Mouse (Mus musculus) heart, postnatal 0 days (tissue): ENCODE results near the gene Tacr2. TPM values are rescaled to one million over a fixed set of nuclear protein-coding genes. Genes with fewer than 3 reads are reported as not detected.

Experiments used
- ATAC-seq: fragments of 200-750 bp; cut with Nextera tagmentation; 2 replicates; pipeline ENCODE4 v1.8.0; 2017; ENCODE audit warnings: low read depth, moderate number of reproducible peaks, moderate library complexity; ENCODE audit not compliant: insufficient read depth
- DNase-seq: peaks from one replicate; pipeline ENCODE4 v3.0.0-alpha.2; 2016; ENCODE audit warnings: low spot score
- H3K27ac ChIP-seq: fragments of 300-500 bp; sonication (generic); 2 replicates; pipeline ENCODE4 v1.5.1; 2014; ENCODE audit warnings: low read depth, mild to moderate bottlenecking
- H3K27me3 ChIP-seq: fragments of 300-500 bp; sonication (generic); 2 replicates; pipeline ENCODE4 v1.6.1; 2014; ENCODE audit warnings: low read length, mixed read lengths; ENCODE audit not compliant: control insufficient read depth, insufficient read depth
- H3K36me3 ChIP-seq: fragments of 300-500 bp; sonication (generic); replicated peaks from 2 replicates; pipeline ENCODE4 v1.6.1; 2014; ENCODE audit warnings: low read length, mixed read lengths; ENCODE audit not compliant: control insufficient read depth, insufficient read depth
- H3K4me1 ChIP-seq: fragments of 300-500 bp; sonication (generic); 2 replicates; pipeline ENCODE4 v1.6.1; 2014; ENCODE audit warnings: antibody characterized with exemption; ENCODE audit not compliant: control insufficient read depth, insufficient read depth
- H3K4me2 ChIP-seq: fragments of 300-500 bp; sonication (generic); 2 replicates; pipeline ENCODE4 v1.6.1; 2014; ENCODE audit warnings: low read depth, mild to moderate bottlenecking, low read length, moderate library complexity
- H3K4me3 ChIP-seq: fragments of 300-500 bp; sonication (generic); 2 replicates; pipeline ENCODE4 v1.5.1; 2014; ENCODE audit warnings: low read depth, low read length
- H3K9ac ChIP-seq: fragments of 300-500 bp; sonication (generic); replicated peaks from 2 replicates; pipeline ENCODE4 v1.6.1; 2014; ENCODE audit warnings: low read depth, low read length, mixed read lengths
- H3K9me3 ChIP-seq: fragments of 300-500 bp; sonication (generic); replicated peaks from 2 replicates; pipeline ENCODE4 v1.6.1; 2016; ENCODE audit warnings: low read length; ENCODE audit not compliant: control insufficient read depth
- CTCF ChIP-seq: IDR thresholded peaks from 2 replicates; pipeline ENCODE4 v1.5.1; 2016; ENCODE audit warnings: antibody characterized with exemption, control low read depth, low read depth
- EP300 ChIP-seq: IDR thresholded peaks from 2 replicates; pipeline ENCODE4 v1.6.1; 2016; ENCODE audit warnings: antibody characterized with exemption, low read depth
- WGBS: fragments of 180-500 bp; shearing (Covaris S2); extraction: QIAGEN DNeasy Blood & Tissue Kit; methylation state at CpG from one replicate; pipeline ENCODE4 v1.1.7; 2014; 5-methylcytosine and 5-hydroxymethylcytosine counted together
- polyA plus RNA-seq: library from polyadenylated mRNA; unstranded; fragments of >200 nt; fragmentation: Nextera tagmentation; extraction: Ambion mirVana; gene quantifications from 2 replicates; pipeline ENCODE4 v1.2.1, GENCODE M21; 2015
- total RNA-seq: library from RNA; depleted of rRNA; stranded (reverse); fragments of >200 nt; gene quantifications from 2 replicates; pipeline ENCODE4 v1.2.3, GENCODE M21; 2014; ENCODE audit warnings: low replicate concordance

The Tacr2 gene
- total and polyA plus RNA-seq, 2 experiments from 2014 or later: 2.7 TPM; not detected in 1

- TF ChIP-seq EP300: no peak
- no peak for TF ChIP-seq CTCF
- Histone ChIP-seq H3K4me3 (no peak overlapping the region), H3K9me3 (no peaks in the 10 kb centered on the region), H3K4me1 (no peaks in the 10 kb centered on the region), H3K27me3 (no peaks in the 10 kb centered on the region), H3K4me2 (peak overlapping the region; percentile 0; the same call in 1 of the 2 replicates), H3K9ac (no peak overlapping the region), H3K27ac (peak overlapping the region; percentile 86), H3K36me3 (no peaks in the 10 kb centered on the region)
- ATAC-seq: 0 out of 2 replicates have a peak, but pooled peaks have one; percentile 28
- peak; percentile 21 for DNase-seq
- WGBS: 40% methylated on average over 5 of the region's 5 CpGs
Observed at GRCm38 (mm10) chr10:62216595-62216994, 35.6 kb upstream of the Tacr2 start.

DNA sequence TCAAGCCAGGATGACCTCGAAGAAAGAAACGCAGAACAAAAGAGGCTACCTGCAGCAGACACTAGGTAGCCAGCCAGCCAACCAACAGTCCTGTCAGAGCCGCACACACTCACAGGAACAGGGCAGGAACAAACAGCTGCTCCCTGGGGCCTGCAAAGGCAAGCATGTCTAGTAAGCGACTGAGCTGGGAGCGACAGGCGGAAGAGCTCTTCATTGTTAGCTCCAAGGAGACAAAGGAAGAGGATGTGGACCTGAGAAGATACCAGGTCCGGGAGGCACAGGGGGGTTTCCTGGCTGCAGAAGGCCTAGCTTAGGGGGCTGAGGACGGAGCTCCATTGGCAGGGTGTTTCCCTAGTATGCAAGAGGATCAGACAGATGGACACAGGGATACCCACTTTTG lies 35.0 kb upstream of the Tacr2 start:
- WGBS: 50% methylated on average over 8 of the region's 8 CpGs
- peak; percentile 41 for DNase-seq

GRCm38 (mm10) chr10:62218044-62218788 lies 34.0 kb upstream of the Tacr2 start:
- ATAC-seq (no peak), DNase-seq (no peak)
- H3K36me3 ChIP-seq: no peaks in the 10 kb centered on the region
- no peaks in the 10 kb centered on the region for H3K27me3 ChIP-seq
- TF ChIP-seq EP300 (no peak), CTCF (no peak)
- H3K4me1 ChIP-seq: no peaks in the 10 kb centered on the region
- H3K4me2 ChIP-seq: no peak overlapping the region
- H3K9me3 ChIP-seq: no peaks in the 10 kb centered on the region
- no peak overlapping the region for H3K9ac ChIP-seq
- H3K27ac ChIP-seq: peak overlapping the region; percentile 41
- WGBS: 83% methylated on average over 19 of the region's 19 CpGs
- no peak overlapping the region for H3K4me3 ChIP-seq

More for the DNA sequence above, 35.0 kb upstream of the Tacr2 start:
- Histone ChIP-seq H3K4me1 (no peaks in the 10 kb centered on the region), H3K27me3 (no peaks in the 10 kb centered on the region), H3K4me3 (no peak overlapping the region), H3K27ac (peak overlapping the region; percentile 86), H3K9ac (no peak overlapping the region), H3K9me3 (no peaks in the 10 kb centered on the region), H3K4me2 (peak overlapping the region; percentile 0; the same call in 1 of the 2 replicates), H3K36me3 (no peaks in the 10 kb centered on the region)
- peak; percentile 73 for ATAC-seq
- TF ChIP-seq CTCF (no peak), EP300 (peak; percentile 51; the same call in 1 of the 2 replicates)

DNA sequence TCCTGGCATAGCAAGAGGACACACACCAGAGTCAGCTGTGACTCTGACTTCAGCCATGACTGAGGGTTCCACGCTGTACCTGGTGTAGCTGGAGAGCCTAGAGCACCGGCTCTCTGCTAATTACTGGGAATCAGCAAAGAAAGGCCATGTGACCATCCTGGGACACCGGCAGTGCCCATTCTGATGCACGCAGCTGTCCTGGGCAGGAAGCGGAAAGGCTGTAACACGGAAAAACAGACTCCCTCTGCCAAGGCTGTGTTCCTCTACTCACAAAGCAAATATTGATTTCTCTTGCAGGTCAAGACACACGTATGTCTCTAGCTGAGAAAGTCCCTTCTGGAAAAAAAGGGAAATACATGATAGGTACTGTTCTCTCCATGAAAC lies 33.5 kb upstream of the Tacr2 start:
- Histone ChIP-seq H3K4me2 (no peak overlapping the region), H3K9me3 (no peaks in the 10 kb centered on the region), H3K27me3 (no peaks in the 10 kb centered on the region), H3K36me3 (no peaks in the 10 kb centered on the region), H3K9ac (no peak overlapping the region), H3K4me3 (no peak overlapping the region), H3K27ac (peak overlapping the region; percentile 2; the same call in 1 of the 2 replicates), H3K4me1 (no peaks in the 10 kb centered on the region)
- DNase-seq (peak; percentile 36), ATAC-seq (no peak)
- TF ChIP-seq EP300 (no peak), CTCF (no peak)
- WGBS: 65% methylated on average over 7 of the region's 7 CpGs

GRCm38 (mm10) chr10:62220732-62221514 lies 31.3 kb upstream of the Tacr2 start:
- Histone ChIP-seq H3K4me2 (no peak overlapping the region), H3K4me3 (no peak overlapping the region), H3K36me3 (no peaks in the 10 kb centered on the region), H3K9me3 (no peaks in the 10 kb centered on the region), H3K9ac (no peak overlapping the region), H3K27me3 (no peaks in the 10 kb centered on the region), H3K27ac (no peak overlapping the region), H3K4me1 (no peaks in the 10 kb centered on the region)
- DNase-seq: no peak
- ATAC-seq: no peak
- TF ChIP-seq CTCF: no peak
- no peak for TF ChIP-seq EP300
- 67% methylated on average over 8 of the region's 8 CpGs for WGBS
